Mouse (Mus musculus) limb, embryonic 12.5 days (tissue): Measurements from ENCODE around the gene Wnt10a. TPM values are rescaled to one million over a fixed set of nuclear protein-coding genes. Genes with fewer than 3 reads are reported as not detected.
A peak's percentile ranks its signal among the peaks of the same experiment; 100 is the strongest.
"Not testable (repeated sequence)": the region's sequence is repeated elsewhere in the genome, so short reads cannot be mapped to it uniquely, and the experiment has no call there.

ENCODE experiments used
- ATAC-seq: fragments of 200-750 bp; cut with Nextera tagmentation; 2 replicates; pipeline ENCODE4 v1.8.0; 2017; ENCODE audit warnings: low read depth, moderate TSS enrichment; ENCODE audit not compliant: insufficient number of reproducible peaks, insufficient read depth, low FRiP score, low TSS enrichment
- H3K27ac ChIP-seq: fragments of 300-500 bp; sonication (generic); 2 replicates; pipeline ENCODE4 v1.5.1; 2016; ENCODE audit warnings: mild to moderate bottlenecking, moderate library complexity
- H3K27me3 ChIP-seq: fragments of 300-500 bp; sonication (generic); 2 replicates; pipeline ENCODE4 v1.6.1; 2016; ENCODE audit warnings: mild to moderate bottlenecking, moderate library complexity
- H3K36me3 ChIP-seq: fragments of 300-500 bp; sonication (generic); 2 replicates; pipeline ENCODE4 v1.6.1; 2016; ENCODE audit warnings: mild to moderate bottlenecking, moderate library complexity
- H3K4me1 ChIP-seq: fragments of 300-500 bp; sonication (generic); replicated peaks from 2 replicates; pipeline ENCODE4 v1.6.1; 2016
- H3K4me2 ChIP-seq: fragments of 300-500 bp; sonication (generic); 2 replicates; pipeline ENCODE4 v1.6.1; 2016; ENCODE audit warnings: mild to moderate bottlenecking, moderate library complexity
- H3K4me3 ChIP-seq: fragments of 300-500 bp; sonication (generic); replicated peaks from 2 replicates; pipeline ENCODE4 v1.5.1; 2016; ENCODE audit warnings: mild to moderate bottlenecking
- H3K9ac ChIP-seq: fragments of 300-500 bp; sonication (generic); replicated peaks from 2 replicates; pipeline ENCODE4 v1.6.1; 2016; ENCODE audit warnings: mild to moderate bottlenecking, moderate library complexity
- H3K9me3 ChIP-seq: fragments of 300-500 bp; sonication (generic); 2 replicates; pipeline ENCODE4 v1.6.1; 2016; ENCODE audit warnings: mild to moderate bottlenecking, moderate library complexity
- WGBS: fragments of 180-500 bp; shearing (Covaris S2); methylation state at CpG from one replicate; pipeline ENCODE4 v1.1.7; 2016; 5-methylcytosine and 5-hydroxymethylcytosine counted together
- polyA plus RNA-seq: library from polyadenylated mRNA; unstranded; fragments of >200 nt; fragmentation: Nextera tagmentation; extraction: Ambion mirVana; gene quantifications from 2 replicates; pipeline ENCODE4 v1.2.1, GENCODE M21; 2016

Gene Wnt10a
- polyA plus RNA-seq, 1 experiment from 2014 or later: 3.4 TPM

DNA sequence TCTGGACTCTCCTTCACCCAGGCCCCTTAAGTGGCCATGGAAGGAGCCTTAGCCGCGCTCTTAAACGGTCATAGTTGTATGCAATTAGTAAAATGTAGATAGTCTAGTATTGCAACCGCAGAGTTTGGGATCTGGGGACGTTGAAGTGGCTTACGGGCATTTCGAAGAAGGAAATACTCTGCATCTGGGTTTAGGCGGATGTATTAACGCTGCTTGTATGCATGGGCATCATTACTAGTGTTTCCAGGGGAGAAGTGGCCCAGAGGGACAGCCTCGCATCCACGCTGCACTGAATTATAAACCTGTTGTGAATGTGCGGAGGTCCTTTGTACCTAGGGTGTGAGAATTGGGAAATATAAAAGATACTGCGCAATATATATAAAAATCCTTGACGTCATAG, 25.9 kb downstream of the Wnt10a start:
- Histone ChIP-seq H3K4me2 (peak overlapping the region; percentile 66), H3K4me3 (peak overlapping the region; percentile 61), H3K36me3 (no peaks in the 10 kb centered on the region), H3K9ac (peak overlapping the region; percentile 70), H3K27me3 (peaks cover 7% of the 10 kb centered on the region; the same call in 1 of the 2 replicates), H3K9me3 (no peaks in the 10 kb centered on the region), H3K27ac (peak overlapping the region; percentile 94), H3K4me1 (no peaks in the 10 kb centered on the region)
- ATAC-seq: no peak
- 12% methylated on average over 14 of the region's 14 CpGs for WGBS

GRCm38 (mm10) chr1:74818509-74818908, 27.2 kb downstream of the Wnt10a start:
- no peaks in the 10 kb centered on the region for H3K4me1 ChIP-seq
- 0 out of 2 replicates have a peak, but pooled peaks cover under 1% of the 10 kb centered on the region for H3K27me3 ChIP-seq
- H3K27ac ChIP-seq: no peak overlapping the region
- no peak overlapping the region for H3K4me3 ChIP-seq
- ATAC-seq: no peak
- H3K36me3 ChIP-seq: no peaks in the 10 kb centered on the region
- 93% methylated on average over 1 of the region's 1 CpGs for WGBS
- H3K9ac ChIP-seq: no peak overlapping the region
- H3K4me2 ChIP-seq: no peak overlapping the region
- H3K9me3 ChIP-seq: no peaks in the 10 kb centered on the region

DNA sequence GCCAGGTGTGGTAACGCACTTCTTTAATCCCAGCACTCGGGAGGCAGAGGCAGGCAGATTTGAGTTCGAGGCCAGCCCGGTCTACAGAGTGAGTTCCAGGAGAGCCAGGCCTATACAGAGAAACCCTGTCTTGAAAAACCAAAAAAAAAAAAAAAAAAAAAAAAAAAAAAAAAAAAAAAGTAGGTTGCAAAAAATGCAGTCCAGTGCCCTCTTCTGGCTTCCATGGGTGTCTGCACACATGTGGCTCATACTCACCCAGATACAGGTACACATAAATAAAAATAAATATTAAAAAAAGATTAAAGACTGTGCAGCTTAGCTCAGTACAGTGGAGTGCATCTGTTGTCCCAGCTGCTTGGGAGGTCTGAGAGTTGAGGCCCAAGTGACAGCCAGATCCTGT, 32.3 kb downstream of the Wnt10a start:
- not testable (repeated sequence) for H3K27ac ChIP-seq, H3K4me3 ChIP-seq, H3K9me3 ChIP-seq, H3K4me2 ChIP-seq, H3K4me1 ChIP-seq, ATAC-seq, H3K27me3 ChIP-seq, H3K36me3 ChIP-seq, H3K9ac ChIP-seq
- 94% methylated on average over 4 of the region's 4 CpGs for WGBS

GRCm38 (mm10) chr1:74824518-74825302, 33.4 kb downstream of the Wnt10a start:
- Histone ChIP-seq H3K9me3 (no peaks in the 10 kb centered on the region), H3K4me3 (no peak overlapping the region), H3K27ac (no peak overlapping the region; the same call in 1 of the 2 replicates), H3K4me1 (no peaks in the 10 kb centered on the region), H3K4me2 (no peak overlapping the region), H3K27me3 (no peaks in the 10 kb centered on the region), H3K9ac (no peak overlapping the region), H3K36me3 (no peaks in the 10 kb centered on the region)
- WGBS: 39% methylated on average over 14 of the region's 14 CpGs
- no peak for ATAC-seq

DNA sequence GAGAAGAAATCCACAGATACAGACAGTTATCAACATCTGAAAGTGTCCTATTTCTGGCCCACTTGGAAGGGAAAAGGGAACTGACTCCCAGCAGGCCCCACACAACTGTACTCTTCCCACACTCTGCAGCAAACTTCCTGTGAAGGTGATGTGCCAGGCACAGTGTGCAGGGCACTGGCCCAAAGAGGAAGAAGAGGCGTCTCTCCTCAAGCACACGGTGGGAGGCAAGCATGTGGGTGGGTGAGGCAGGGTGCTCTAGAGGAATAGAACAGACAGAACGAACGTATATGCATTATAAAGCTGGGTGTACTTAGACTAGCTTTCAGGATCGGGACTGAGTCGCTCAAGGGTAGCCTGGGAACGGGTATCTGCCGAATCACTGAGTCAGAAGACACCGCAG, 38.7 kb downstream of the Wnt10a start:
- 82% methylated on average over 9 of the region's 9 CpGs for WGBS
- H3K9me3 ChIP-seq: no peaks in the 10 kb centered on the region
- H3K9ac ChIP-seq: no peak overlapping the region
- no peaks in the 10 kb centered on the region for H3K36me3 ChIP-seq
- no peaks in the 10 kb centered on the region for H3K4me1 ChIP-seq
- H3K4me3 ChIP-seq: no peak overlapping the region
- H3K27ac ChIP-seq: no peak overlapping the region
- no peak for ATAC-seq
- no peak overlapping the region for H3K4me2 ChIP-seq
- H3K27me3 ChIP-seq: peaks cover 3% of the 10 kb centered on the region; the same call in 1 of the 2 replicates

GRCm38 (mm10) chr1:74833255-74833654, 41.9 kb downstream of the Wnt10a start:
- H3K9ac ChIP-seq: no peak overlapping the region
- H3K9me3 ChIP-seq: no peaks in the 10 kb centered on the region
- H3K27ac ChIP-seq: no peak overlapping the region
- no peak overlapping the region for H3K4me3 ChIP-seq
- 87% methylated on average over 3 of the region's 3 CpGs for WGBS
- H3K4me2 ChIP-seq: no peak overlapping the region
- no peak for ATAC-seq
- no peaks in the 10 kb centered on the region for H3K36me3 ChIP-seq
- H3K4me1 ChIP-seq: no peaks in the 10 kb centered on the region
- peaks cover 3% of the 10 kb centered on the region for H3K27me3 ChIP-seq

DNA sequence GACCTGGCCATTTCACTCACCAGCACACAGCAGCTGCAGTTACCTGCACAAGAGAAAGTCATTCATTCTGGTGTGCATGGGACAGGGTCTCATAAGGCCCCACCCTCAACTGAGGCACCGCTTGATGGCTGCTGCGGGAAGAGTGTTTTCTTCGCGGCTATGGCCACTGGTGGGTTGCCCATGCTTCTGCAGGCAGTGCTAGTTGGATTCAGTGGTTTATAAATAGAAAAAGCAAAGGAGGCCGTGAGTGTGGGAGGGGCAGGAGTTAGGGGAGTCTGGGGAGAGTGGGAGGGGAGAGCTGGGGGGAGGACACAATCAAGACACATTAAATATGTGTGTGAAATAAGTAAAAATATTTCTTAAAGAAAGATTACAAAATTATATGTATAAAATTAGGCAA, 51.8 kb downstream of the Wnt10a start:
- Histone ChIP-seq H3K4me2 (no peak overlapping the region), H3K4me3 (no peak overlapping the region), H3K4me1 (0 out of 2 replicates have a peak, but pooled peaks cover 4% of the 10 kb centered on the region), H3K9me3 (no peaks in the 10 kb centered on the region), H3K9ac (no peak overlapping the region), H3K27me3 (peaks cover 30% of the 10 kb centered on the region), H3K36me3 (no peaks in the 10 kb centered on the region), H3K27ac (no peak overlapping the region)
- 86% methylated on average over 5 of the region's 5 CpGs for WGBS
- no peak for ATAC-seq

- no peak for ATAC-seq
- H3K36me3 ChIP-seq: no peaks in the 10 kb centered on the region
- H3K27me3 ChIP-seq: peaks cover 51% of the 10 kb centered on the region
- 26% methylated on average over 9 of the region's 9 CpGs for WGBS
- 0 out of 2 replicates have a peak, but pooled peaks cover 4% of the 10 kb centered on the region for H3K4me1 ChIP-seq
- H3K9ac ChIP-seq: no peak overlapping the region
- H3K4me2 ChIP-seq: no peak overlapping the region
- H3K4me3 ChIP-seq: no peak overlapping the region
- H3K9me3 ChIP-seq: no peaks in the 10 kb centered on the region
- no peak overlapping the region for H3K27ac ChIP-seq
Observed at GRCm38 (mm10) chr1:74846341-74846740, 55.0 kb downstream of the Wnt10a start.

DNA sequence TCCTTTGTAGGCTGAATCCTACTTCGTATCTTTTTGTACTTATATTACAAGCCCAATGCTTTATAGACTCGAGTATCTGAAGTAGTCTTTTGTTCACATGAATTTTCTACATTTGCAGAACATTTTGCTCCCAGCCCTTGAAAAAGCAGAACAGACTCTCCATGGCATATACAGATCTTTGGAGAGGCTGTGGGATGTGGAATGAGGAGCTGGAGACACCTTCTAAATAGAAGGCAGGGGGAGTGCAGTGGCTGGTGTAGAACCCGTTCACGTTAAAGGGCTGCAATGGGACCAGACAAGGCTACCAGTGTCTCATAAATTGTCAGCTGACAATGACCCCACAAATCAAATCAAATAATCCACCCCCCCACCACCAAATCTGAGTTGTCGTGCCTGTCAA, 57.6 kb downstream of the Wnt10a start:
- 49% methylated on average over 5 of the region's 5 CpGs for WGBS
- peaks cover 66% of the 10 kb centered on the region for H3K27me3 ChIP-seq

DNA sequence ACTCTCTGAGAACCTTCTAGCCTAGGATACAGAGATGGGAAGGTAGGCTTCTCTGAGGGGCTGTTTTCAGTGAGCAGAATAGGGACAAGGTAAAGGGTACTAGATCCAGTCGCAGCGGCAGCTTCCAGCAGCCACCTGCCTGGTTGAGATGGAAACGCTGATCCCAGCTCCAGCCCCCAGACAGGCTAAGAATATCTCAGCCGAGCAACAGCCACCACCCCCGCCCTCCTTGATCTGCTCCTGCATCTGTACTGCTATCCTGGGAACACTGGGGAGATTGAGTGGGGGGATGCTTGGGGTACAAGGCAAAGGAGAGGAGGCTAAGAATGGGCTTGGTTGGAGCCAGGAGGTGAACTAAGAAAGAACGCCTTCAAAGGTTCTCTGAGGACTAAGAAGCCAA, 58.9 kb downstream of the Wnt10a start:
- ATAC-seq: no peak
- H3K9ac ChIP-seq: no peak overlapping the region
- H3K27ac ChIP-seq: no peak overlapping the region
- WGBS: 21% methylated on average over 6 of the region's 6 CpGs
- H3K4me2 ChIP-seq: no peak overlapping the region
- H3K27me3 ChIP-seq: peaks cover 73% of the 10 kb centered on the region
- H3K4me1 ChIP-seq: peaks cover 15% of the 10 kb centered on the region
- no peaks in the 10 kb centered on the region for H3K9me3 ChIP-seq
- H3K36me3 ChIP-seq: no peaks in the 10 kb centered on the region
- no peak overlapping the region for H3K4me3 ChIP-seq

More for the DNA sequence above, 57.6 kb downstream of the Wnt10a start:
- Histone ChIP-seq H3K4me3 (no peak overlapping the region), H3K27ac (no peak overlapping the region), H3K4me2 (no peak overlapping the region), H3K9ac (no peak overlapping the region), H3K9me3 (no peaks in the 10 kb centered on the region), H3K4me1 (0 out of 2 replicates have a peak, but pooled peaks cover 4% of the 10 kb centered on the region), H3K36me3 (no peaks in the 10 kb centered on the region)
- no peak for ATAC-seq

GRCm38 (mm10) chr1:74851001-74851775, 59.9 kb downstream of the Wnt10a start:
- 14% methylated on average over 6 of the region's 6 CpGs for WGBS
- Histone ChIP-seq H3K4me1 (peaks cover 23% of the 10 kb centered on the region), H3K4me2 (no peak overlapping the region), H3K4me3 (no peak overlapping the region), H3K9me3 (no peaks in the 10 kb centered on the region), H3K36me3 (no peaks in the 10 kb centered on the region), H3K27me3 (peaks cover 82% of the 10 kb centered on the region), H3K27ac (no peak overlapping the region), H3K9ac (no peak overlapping the region)
- ATAC-seq: no peak
